Mouse (Mus musculus) frontal cortex, postnatal 10 days (tissue): ENCODE data around the gene Yju2.

Source experiments
- DNase-seq, 2 experiments: peaks; one replicate each; pipeline ENCODE4 v3.0.0; 2022; ENCODE audit warnings: low spot score in 2 of 2, mixed read lengths in 1 of 2

The Yju2 gene

GRCm38 (mm10) chr17:55959946-55960740 lies 1.2 kb downstream of the Yju2 start:
- no peak for DNase-seq

- peak; percentile 5 to 8 for DNase-seq
Observed at GRCm38 (mm10) chr17:55960791-55961190, 1.9 kb downstream of the Yju2 start.

- DNase-seq = peak in 1 of 2 experiments; percentile 6
Observed at GRCm38 (mm10) chr17:55961631-55962030, 2.7 kb downstream of the Yju2 start.

GRCm38 (mm10) chr17:55963171-55963570 lies 4.3 kb downstream of the Yju2 start:
- DNase-seq = peak in 1 of 2 experiments; percentile 6

- DNase-seq = peak in 1 of 2 experiments; percentile 5
Observed at GRCm38 (mm10) chr17:55964496-55964895, 5.6 kb downstream of the Yju2 start.

GRCm38 (mm10) chr17:55964996-55965395 lies 6.1 kb downstream of the Yju2 start:
- DNase-seq = peak in 1 of 2 experiments; percentile 8

- no peak for DNase-seq
Observed at GRCm38 (mm10) chr17:55967186-55967585, 8.3 kb downstream of the Yju2 start.

- DNase-seq = no peak
Observed at GRCm38 (mm10) chr17:55968210-55968609, 9.3 kb downstream of the Yju2 start.

GRCm38 (mm10) chr17:55969560-55969959 lies 10.7 kb downstream of the Yju2 start:
- DNase-seq = peak in 1 of 2 experiments; percentile 57

- peak in 1 of 2 experiments; percentile 49 for DNase-seq
Observed at GRCm38 (mm10) chr17:55969966-55970891, 11.3 kb downstream of the Yju2 start, which contains the start of gene Shd. TSS of gene Shd (plus strand) at chr17:55970467.

GRCm38 (mm10) chr17:55971453-55971852 lies 12.6 kb downstream of the Yju2 start:
- DNase-seq = no peak

GRCm38 (mm10) chr17:55976255-55976862 lies 17.5 kb downstream of the Yju2 start:
- peak in 1 of 2 experiments; percentile 78 for DNase-seq

- no peak for DNase-seq
Observed at GRCm38 (mm10) chr17:55977301-55977700, 18.4 kb downstream of the Yju2 start.

- DNase-seq = peak; percentile 76 to 81
Observed at GRCm38 (mm10) chr17:55986030-55986961, 27.4 kb downstream of the Yju2 start, which contains the start of gene Fsd1. TSS of gene Fsd1 (plus strand) at chr17:55986509.

GRCm38 (mm10) chr17:55990278-55990898 lies 31.5 kb downstream of the Yju2 start:
- no peak for DNase-seq

GRCm38 (mm10) chr17:55996007-55996406 lies 37.1 kb downstream of the Yju2 start:
- DNase-seq = no peak

- no peak for DNase-seq
Observed at GRCm38 (mm10) chr17:55999794-56000499, 41.0 kb downstream of the Yju2 start.

GRCm38 (mm10) chr17:56003000-56003399 lies 44.1 kb downstream of the Yju2 start:
- DNase-seq = no peak

GRCm38 (mm10) chr17:56005415-56006061 lies 46.6 kb downstream of the Yju2 start, which contains the start of the genes Stap2 and Mpnd:
TSS of gene Stap2 (minus strand) at chr17:56005584.
TSS of gene Mpnd (plus strand) at chr17:56005711.
- no peak for DNase-seq
